Mouse (Mus musculus): Measurements from ENCODE around the gene Icam5.
"Not testable (repeated sequence)": the region's sequence is repeated elsewhere in the genome, so short reads cannot be mapped to it uniquely, and the experiment has no call there.

The Icam5 gene

DNA sequence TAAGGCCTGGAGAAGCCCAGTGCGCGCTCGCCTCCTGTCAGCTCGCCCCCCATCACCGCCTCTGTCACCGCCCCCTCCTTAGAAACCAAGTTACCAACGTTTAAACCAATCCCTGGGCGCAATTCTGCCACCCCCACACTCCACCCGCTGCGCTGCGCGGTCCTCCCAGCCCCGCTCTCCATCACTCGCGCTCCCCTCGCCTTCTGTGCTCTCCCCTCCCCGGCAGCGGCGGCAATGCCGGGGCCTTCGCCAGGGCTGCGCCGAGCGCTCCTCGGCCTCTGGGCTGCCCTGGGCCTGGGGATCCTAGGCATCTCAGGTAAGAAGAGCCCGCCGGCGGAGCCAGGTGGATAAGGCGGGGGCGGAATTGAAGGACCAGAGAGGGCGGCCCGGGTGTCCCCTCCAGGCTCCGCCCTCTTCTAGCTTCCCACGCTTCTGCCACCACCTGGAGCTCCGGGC, at the start of gene Icam5:
Icam5 (plus strand) TSS at position 178 of the 456 bp plus-strand sequence.
- peak in 1 of 2 experiments; percentile 55 for DNase-seq (ENCODE audit: low spot score in 2 of 2)

GRCm38 (mm10) chr9:20982171-20982570, 49.7 kb upstream of the Icam5 start:
- no peak for DNase-seq (ENCODE audit: low spot score in 2 of 2)

GRCm38 (mm10) chr9:20983169-20983568, 48.7 kb upstream of the Icam5 start:
- no peak for DNase-seq (ENCODE audit: low spot score in 2 of 2)

DNA sequence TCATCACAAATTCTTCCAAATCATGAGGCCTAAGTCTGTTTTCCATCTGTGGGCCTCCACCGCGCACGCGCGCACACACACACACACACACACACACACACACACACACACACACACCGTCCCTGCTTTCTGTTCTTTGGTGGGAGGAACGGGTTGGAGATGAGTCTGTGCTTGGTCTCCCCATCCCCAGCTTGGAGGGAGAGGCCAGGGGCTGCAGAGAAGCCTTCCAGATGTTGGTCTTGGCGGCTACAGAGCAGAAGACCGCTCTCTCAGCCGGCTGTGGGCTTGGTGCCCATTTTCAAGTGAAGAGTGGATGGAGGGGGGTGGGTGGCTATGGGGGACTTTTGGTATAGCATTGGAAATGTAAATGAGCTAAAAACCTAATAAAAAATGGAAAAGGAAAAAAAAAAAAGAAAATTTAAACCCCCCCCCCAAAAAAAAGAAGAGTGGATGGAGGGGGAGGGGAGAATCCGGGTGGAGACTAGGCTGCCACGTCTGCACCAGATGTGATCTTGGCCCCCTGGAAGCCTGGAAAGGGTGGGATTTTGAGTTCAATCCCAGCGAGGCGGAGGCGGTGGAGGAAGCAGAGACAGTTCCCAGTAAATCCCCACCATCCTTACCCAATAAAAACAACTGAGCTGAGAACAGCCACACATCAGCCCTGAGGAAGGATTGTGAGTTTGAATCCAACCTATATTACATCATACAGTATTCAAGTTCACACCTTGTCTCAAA, 44.8 kb upstream of the Icam5 start:
- DNase-seq (ENCODE audit: low spot score in 2 of 2): no peak

DNA sequence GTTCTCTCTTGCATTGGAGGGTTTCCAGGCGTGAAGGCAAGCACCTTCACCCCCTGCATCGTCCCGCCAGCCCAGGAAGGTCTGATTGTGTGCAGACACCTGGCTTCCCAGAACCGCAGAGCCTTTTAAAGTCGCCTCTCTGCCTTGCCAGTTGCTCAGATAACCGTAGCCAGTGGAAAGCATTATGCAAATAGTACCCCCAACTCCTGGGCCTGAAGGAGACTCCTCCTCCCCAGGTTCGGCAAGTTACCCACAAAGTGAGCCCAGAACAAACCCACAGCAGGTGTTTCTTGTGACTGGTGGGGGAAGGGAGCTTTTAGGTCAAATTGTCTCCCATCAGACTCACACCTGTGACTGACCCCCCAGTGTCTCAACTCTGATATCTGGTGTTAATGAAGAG, 43.9 kb upstream of the Icam5 start:
- no peak for DNase-seq (ENCODE audit: low spot score in 2 of 2)

- DNase-seq (ENCODE audit: low spot score in 2 of 2): no peak
Observed at GRCm38 (mm10) chr9:20990861-20991260, 41.0 kb upstream of the Icam5 start.

- DNase-seq (ENCODE audit: low spot score in 2 of 2): no peak
Observed at GRCm38 (mm10) chr9:20991587-20991986, 40.3 kb upstream of the Icam5 start.

- DNase-seq (ENCODE audit: low spot score in 2 of 2): no peak
Observed at GRCm38 (mm10) chr9:20993165-20993898, 38.5 kb upstream of the Icam5 start.

- DNase-seq (ENCODE audit: low spot score in 2 of 2): no peak
Observed at GRCm38 (mm10) chr9:20995069-20995468, 36.8 kb upstream of the Icam5 start.

- DNase-seq (ENCODE audit: low spot score in 2 of 2): no peak
Observed at GRCm38 (mm10) chr9:20997065-20997464, 34.8 kb upstream of the Icam5 start.

DNA sequence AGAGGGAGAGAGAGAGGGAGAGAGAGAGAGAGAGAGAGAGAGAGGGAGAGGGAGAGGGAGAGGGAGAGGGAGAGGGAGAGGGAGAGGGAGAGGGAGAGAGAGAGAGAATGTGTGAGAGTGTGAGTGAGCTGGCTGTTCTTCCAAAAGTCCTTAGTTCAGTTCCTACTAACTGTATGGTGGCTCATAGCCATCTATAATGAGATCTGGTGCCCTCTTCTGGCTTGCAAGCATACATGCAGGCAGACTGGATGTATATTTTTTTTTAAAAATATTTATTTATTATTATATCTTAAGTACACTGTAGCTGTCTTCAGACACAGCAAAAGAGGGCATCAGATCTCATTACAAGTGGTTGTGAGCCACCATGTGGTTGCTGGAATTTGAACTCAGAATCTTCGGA, 33.5 kb upstream of the Icam5 start:
- not testable (repeated sequence) for DNase-seq (ENCODE audit: low spot score in 2 of 2)

DNA sequence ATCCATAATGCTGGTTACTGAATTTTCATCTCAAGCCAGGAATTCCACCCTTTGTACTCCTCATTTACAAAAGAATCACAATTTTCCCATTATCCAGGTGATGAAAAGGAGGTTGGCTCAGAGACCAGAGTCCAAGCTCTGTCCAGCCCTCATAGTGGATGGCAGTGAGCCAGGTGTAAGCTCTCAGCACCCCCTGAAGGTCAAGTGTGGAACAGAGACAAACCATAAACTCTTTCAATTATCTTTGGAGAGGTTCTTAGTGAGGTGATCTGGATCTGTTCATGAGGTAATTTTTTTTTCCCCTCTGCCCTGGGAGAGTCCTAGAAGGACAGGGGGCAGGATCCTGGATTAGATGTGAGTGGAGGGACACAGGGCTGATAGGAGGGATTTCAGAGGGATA, 31.1 kb upstream of the Icam5 start:
- no peak for DNase-seq (ENCODE audit: low spot score in 2 of 2)

GRCm38 (mm10) chr9:21001651-21002200, 30.1 kb upstream of the Icam5 start:
- no peak for DNase-seq (ENCODE audit: low spot score in 2 of 2)

DNA sequence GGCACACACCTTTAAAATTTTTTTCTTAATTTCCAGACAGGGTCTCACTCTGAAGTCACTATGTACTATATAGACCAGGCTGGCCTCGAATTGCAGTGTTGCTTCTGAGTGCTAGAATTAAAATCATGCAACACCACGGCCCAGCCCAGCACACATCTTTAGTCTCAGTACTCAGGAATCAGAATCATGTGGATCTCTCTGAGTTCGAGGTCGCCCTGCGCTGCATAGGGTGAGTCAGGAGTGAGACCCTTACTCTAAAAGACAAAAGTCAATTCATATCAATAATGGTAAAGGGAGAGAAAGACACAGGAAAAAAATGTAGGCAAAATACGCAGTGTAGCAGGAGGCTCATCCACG, 29.6 kb upstream of the Icam5 start:
- no peak for DNase-seq (ENCODE audit: low spot score in 2 of 2)

DNA sequence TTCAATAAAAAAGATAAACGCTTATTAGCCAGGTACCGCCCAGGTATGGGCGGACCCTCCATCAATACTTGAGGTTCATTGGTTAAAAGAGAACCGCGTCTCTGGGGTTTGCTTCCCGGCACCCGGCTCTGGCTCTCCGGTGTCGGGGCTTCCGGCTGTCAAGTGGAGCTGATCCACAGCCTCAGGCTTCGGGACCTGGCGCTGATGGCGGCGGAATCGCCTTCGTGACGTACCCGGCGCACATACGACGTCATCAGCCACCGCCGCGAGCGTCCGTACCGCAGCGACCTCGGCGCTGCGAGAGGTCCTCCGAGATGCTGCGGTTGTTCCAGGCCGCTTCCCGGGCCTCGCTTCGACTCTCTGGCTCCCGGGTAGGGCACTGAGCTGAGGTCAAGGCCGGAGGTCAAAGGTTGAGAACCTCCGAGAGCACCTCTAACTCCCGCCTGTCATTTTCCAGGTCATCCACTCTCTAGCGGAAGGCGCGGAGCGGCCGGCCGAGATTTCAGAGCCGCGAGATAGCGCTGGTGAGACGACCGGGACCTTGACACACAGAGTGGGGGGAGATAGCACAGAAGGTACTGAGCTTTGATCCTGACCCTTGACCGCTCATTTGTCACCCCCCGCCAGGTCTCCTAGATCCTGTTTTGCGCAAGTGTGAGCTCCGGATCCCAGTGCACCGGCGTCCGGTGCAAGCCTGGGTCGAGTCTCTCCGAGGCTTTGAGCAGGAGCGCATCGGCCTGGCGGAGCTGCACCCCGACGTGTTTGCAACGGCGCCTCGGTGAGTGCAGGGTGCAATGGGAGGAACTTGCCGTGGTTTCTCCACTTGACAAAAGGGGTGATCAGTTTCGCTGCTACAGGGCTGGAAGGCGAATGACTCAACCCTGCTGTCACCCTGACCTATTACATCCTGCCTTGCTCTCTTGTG, 29.0 kb upstream of the Icam5 start, which contains the start of gene Mrpl4:
Mrpl4 (plus strand) TSS at position 112 of the 925 bp plus-strand sequence.
- DNase-seq (ENCODE audit: low spot score in 2 of 2): peak; percentile 84 to 94

GRCm38 (mm10) chr9:21007313-21007952, 24.4 kb upstream of the Icam5 start:
- DNase-seq (ENCODE audit: low spot score in 2 of 2): no peak

GRCm38 (mm10) chr9:21008007-21008406, 23.9 kb upstream of the Icam5 start:
- DNase-seq (ENCODE audit: low spot score in 2 of 2): no peak

- DNase-seq (ENCODE audit: low spot score in 2 of 2): no peak
Observed at GRCm38 (mm10) chr9:21010362-21010761, 21.5 kb upstream of the Icam5 start.

GRCm38 (mm10) chr9:21010939-21011541, 20.8 kb upstream of the Icam5 start:
- DNase-seq (ENCODE audit: low spot score in 2 of 2): not testable (repeated sequence)

DNA sequence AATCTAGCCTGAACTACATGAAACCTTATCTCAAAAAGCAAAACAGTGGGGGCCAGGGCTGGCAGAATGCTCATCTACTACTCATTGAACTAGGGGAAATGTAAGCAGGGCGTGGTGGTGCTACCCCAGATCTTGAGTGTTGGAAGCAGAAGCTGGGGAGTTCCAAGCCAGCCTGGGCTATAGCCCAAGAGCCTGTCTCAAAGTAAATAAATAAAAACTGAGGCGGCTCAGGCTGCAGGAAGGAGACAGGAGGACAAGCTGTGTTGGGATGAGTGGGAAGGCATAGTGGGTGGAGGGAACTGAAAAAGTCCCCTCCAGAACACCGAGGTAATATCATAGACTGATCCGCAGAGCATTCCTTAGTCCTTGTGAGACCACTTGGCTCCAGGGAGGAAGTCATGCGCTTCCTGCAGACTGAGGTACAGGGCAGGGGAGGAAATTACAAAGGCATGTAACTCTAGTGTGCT, 20.0 kb upstream of the Icam5 start:
- no peak for DNase-seq (ENCODE audit: low spot score in 2 of 2)

GRCm38 (mm10) chr9:21012368-21012767, 19.5 kb upstream of the Icam5 start:
- DNase-seq (ENCODE audit: low spot score in 2 of 2): no peak
